Mouse (Mus musculus) cerebellum, postnatal 25 days (tissue): ENCODE results near the gene Lmod2.

ENCODE experiments used
- DNase-seq, 2 experiments: peaks; one replicate each; pipeline ENCODE4 v3.0.0; 2021; ENCODE audit warnings: mixed read lengths in 2 of 2

The Lmod2 gene

GRCm38 (mm10) chr6:24597500-24597899, at the start of gene Lmod2:
Lmod2 (plus strand) TSS chr6:24597762.
- DNase-seq: no peak

GRCm38 (mm10) chr6:24549801-24550200, 47.8 kb upstream of the Lmod2 start:
- no peak for DNase-seq

DNA sequence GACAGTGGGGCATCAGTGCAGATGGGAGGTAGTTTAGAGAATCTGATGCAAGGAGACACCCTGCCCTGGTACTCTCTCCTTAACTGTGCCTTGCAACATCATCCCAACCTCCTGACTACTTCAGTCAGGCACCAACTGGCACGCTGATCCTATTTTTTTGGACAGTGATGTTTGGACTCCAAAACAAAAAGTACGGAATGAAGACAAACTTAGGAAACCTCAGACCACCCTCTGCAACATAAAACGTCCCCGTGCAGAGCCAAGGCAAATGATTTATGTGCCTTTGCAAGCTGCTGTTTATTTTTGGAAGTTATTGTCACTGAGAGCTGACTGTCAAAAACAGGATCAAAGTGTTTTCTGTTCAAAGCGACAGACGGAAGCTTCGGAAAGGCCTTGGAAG, 45.5 kb upstream of the Lmod2 start:
- DNase-seq: no peak

GRCm38 (mm10) chr6:24554427-24555086, 43.0 kb upstream of the Lmod2 start:
- no peak for DNase-seq

GRCm38 (mm10) chr6:24555488-24555887, 42.1 kb upstream of the Lmod2 start:
- no peak for DNase-seq

DNA sequence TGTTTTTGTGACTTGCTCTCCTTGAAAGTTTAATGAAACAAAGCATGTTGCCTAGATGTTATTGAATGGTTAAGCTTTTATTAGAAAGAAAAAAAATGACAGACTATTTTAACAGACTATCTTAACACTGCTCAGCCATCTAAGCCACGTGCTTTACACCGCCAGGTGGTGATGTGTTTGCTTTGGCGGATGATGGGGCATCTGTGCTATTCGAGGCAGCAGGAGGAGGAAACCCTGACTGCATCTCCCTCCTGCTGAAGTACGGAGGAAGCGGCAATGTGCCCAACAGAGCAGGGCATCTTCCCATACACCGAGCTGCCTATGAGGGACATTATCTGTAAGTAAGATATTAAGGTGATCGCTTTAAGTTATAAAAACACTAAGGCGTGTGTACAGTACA, 33.5 kb upstream of the Lmod2 start:
- DNase-seq: peak; percentile 43 to 63

- no peak for DNase-seq
Measured at GRCm38 (mm10) chr6:24564886-24565285, 32.7 kb upstream of the Lmod2 start.

- DNase-seq: no peak
Measured at GRCm38 (mm10) chr6:24568963-24569362, 28.6 kb upstream of the Lmod2 start.

- DNase-seq: no peak
Measured at GRCm38 (mm10) chr6:24569711-24570110, 27.9 kb upstream of the Lmod2 start.

- DNase-seq: no peak
Measured at GRCm38 (mm10) chr6:24570278-24570677, 27.3 kb upstream of the Lmod2 start.

- no peak for DNase-seq
Measured at GRCm38 (mm10) chr6:24571126-24571525, 26.4 kb upstream of the Lmod2 start.

DNA sequence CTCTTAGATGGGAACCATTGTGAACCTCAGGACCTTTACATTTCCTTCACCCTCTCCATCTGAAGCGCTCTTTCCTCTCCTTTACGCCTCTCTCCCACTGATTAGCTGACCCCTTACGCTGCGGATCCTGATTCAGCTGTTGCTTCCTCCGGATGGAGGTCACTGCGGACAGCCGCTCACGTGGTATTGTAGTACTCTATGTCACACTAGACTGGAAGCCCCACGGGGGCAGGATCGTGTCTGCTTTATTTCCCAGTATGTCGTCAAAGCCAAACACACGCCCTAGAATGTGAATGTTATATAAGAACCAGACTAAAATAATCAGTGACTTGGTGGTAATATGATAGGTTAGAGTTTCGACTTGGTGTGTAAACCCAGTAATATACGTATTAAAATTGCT, 25.1 kb upstream of the Lmod2 start:
- DNase-seq: no peak

DNA sequence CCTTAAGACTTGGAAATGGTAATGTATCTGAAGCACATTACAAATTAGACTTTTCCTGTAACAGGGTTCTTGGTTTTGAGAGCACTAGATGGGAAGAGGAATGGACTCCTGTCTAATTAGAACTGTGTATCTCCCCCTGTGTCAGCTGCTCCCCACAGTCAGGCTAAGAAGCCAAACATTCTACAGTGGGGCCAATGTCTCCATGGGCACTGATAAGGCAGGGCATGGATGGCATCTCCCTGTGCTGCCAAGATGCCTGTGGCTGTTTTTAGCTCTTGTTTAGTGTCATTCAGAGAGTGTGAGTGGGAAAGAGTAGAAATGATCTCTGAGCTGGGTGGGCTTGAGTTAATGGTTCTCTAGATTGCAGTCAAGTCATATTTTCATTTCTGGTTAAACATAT, 24.2 kb upstream of the Lmod2 start:
- no peak for DNase-seq

- no peak for DNase-seq
Measured at GRCm38 (mm10) chr6:24583456-24583855, 14.1 kb upstream of the Lmod2 start.

- DNase-seq: no peak
Measured at GRCm38 (mm10) chr6:24585431-24586310, 11.9 kb upstream of the Lmod2 start.

- peak in 1 of 2 experiments; percentile 15 for DNase-seq
Measured at GRCm38 (mm10) chr6:24586885-24587284, 10.7 kb upstream of the Lmod2 start.

- no peak for DNase-seq
Measured at GRCm38 (mm10) chr6:24590282-24590681, 7.3 kb upstream of the Lmod2 start.

DNA sequence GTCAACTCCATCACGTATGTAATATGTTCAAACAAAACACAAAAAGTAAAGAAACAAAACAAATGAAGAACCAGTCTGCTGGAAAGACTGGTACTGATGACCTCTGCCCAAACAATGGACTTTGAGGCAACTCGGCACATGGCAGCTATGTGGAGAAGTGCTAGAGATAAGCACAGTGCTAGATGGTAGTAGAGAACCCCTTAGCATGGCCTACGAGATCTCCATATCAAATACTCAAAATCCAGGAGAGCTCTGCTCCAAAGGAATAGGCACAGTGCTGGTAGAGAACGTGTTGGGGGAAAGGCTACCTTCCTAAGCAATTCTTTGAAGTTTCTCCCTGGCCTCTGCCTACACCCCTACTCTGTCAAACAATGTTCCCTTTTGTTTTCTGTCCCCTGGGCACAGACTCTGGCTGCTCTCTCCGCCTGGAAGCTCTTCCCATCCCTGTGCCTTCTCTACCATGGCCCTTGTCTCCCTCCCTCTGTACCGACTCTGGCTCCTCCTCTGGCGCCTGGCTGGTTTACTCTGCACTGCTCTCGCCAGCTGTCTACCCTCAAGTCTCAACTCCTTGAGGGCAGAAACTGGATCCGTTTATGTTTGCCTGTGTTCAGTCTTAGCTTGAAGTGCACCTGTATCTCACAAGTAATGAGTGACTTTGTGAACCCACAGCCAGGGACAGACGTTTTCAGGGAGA, 5.9 kb upstream of the Lmod2 start:
- DNase-seq: no peak

- DNase-seq: no peak
Measured at GRCm38 (mm10) chr6:24599179-24599578, 1.6 kb downstream of the Lmod2 start.

- no peak for DNase-seq
Measured at GRCm38 (mm10) chr6:24599639-24600038, 2.1 kb downstream of the Lmod2 start.

GRCm38 (mm10) chr6:24600134-24600533, 2.6 kb downstream of the Lmod2 start:
- no peak for DNase-seq

GRCm38 (mm10) chr6:24600726-24601125, 3.2 kb downstream of the Lmod2 start:
- no peak for DNase-seq

DNA sequence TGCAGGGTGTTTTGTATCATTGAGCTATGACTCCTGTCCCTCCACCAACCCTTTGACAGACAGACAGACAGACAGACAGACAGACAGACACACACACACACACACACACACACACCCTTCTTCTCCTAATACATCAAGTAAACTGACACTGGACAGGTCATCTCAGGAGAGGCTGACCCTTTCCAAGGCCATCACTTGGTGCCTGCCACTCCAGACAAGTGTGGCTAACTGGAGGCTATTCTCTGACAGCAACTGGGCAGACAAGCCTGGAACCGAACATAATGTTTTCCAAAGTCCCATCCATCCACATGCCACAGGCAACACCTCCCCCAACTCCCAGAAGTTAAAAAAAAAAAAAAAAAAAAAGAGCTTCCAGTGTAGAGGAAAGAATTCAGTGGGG, 4.1 kb downstream of the Lmod2 start:
- DNase-seq: no peak

- no peak for DNase-seq
Measured at GRCm38 (mm10) chr6:24602351-24602750, 4.8 kb downstream of the Lmod2 start.
